Mouse (Mus musculus) kidney, postnatal 0 days (tissue): ENCODE measurements around the gene Gm17359. TPM values are rescaled to one million over a fixed set of nuclear protein-coding genes. Genes with fewer than 3 reads are reported as not detected.

Experiments used
- ATAC-seq: fragments of 200-750 bp; cut with Nextera tagmentation; replicated peaks from 2 replicates; pipeline ENCODE4 v1.8.0; 2017; ENCODE audit warnings: low read depth, moderate number of reproducible peaks, moderate TSS enrichment, moderate library complexity; ENCODE audit not compliant: low FRiP score
- DNase-seq: peaks from one replicate; pipeline ENCODE4 v3.0.0-alpha.2; 2016; ENCODE audit warnings: low spot score
- H3K27ac ChIP-seq: fragments of 300-500 bp; sonication (generic); 2 replicates; pipeline ENCODE4 v1.5.1; 2014; ENCODE audit warnings: mild to moderate bottlenecking
- H3K27me3 ChIP-seq: fragments of 300-500 bp; sonication (generic); 2 replicates; pipeline ENCODE4 v1.6.1; 2014; ENCODE audit warnings: low read length, mixed read lengths; ENCODE audit not compliant: insufficient read depth
- H3K36me3 ChIP-seq: fragments of 300-500 bp; sonication (generic); 2 replicates; pipeline ENCODE4 v1.6.1; 2014; ENCODE audit warnings: low read length, mixed read lengths; ENCODE audit not compliant: insufficient read depth
- H3K4me1 ChIP-seq: fragments of 300-500 bp; sonication (generic); replicated peaks from 2 replicates; pipeline ENCODE4 v1.6.1; 2014; ENCODE audit warnings: antibody characterized with exemption, low read length, mixed read lengths; ENCODE audit not compliant: insufficient read depth
- H3K4me2 ChIP-seq: fragments of 300-500 bp; sonication (generic); 2 replicates; pipeline ENCODE4 v1.6.1; 2014; ENCODE audit warnings: mild to moderate bottlenecking, low read length, moderate library complexity, mixed read lengths
- H3K4me3 ChIP-seq: fragments of 300-500 bp; sonication (generic); replicated peaks from 2 replicates; pipeline ENCODE4 v1.5.1; 2014; ENCODE audit warnings: low read depth, low read length
- H3K9ac ChIP-seq: fragments of 300-500 bp; sonication (generic); 2 replicates; pipeline ENCODE4 v1.6.1; 2014; ENCODE audit warnings: low read depth, low read length
- H3K9me3 ChIP-seq: fragments of 300-500 bp; sonication (generic); replicated peaks from 2 replicates; pipeline ENCODE4 v1.6.1; 2016; ENCODE audit warnings: low read length, inconsistent platforms, mixed read lengths
- CTCF ChIP-seq: IDR thresholded peaks from 2 replicates; pipeline ENCODE4 v1.5.1; 2016; ENCODE audit warnings: antibody characterized with exemption, low read depth, mild to moderate bottlenecking, moderate library complexity
- WGBS: fragments of 180-500 bp; shearing (Covaris S2); extraction: QIAGEN DNeasy Blood & Tissue Kit; methylation state at CpG from one replicate; pipeline ENCODE4 v1.1.7; 2014; 5-methylcytosine and 5-hydroxymethylcytosine counted together
- polyA plus RNA-seq: library from polyadenylated mRNA; unstranded; fragments of >200 nt; fragmentation: Nextera tagmentation; extraction: Ambion mirVana; gene quantifications from 2 replicates; pipeline ENCODE4 v1.2.1, GENCODE M21; 2015

Gene Gm17359
- polyA plus RNA-seq, 1 experiment from 2014 or later: not detected

GRCm38 (mm10) chr3:79381398-79381797 lies 44.9 kb downstream of the Gm17359 start:
- H3K36me3 ChIP-seq: no peaks in the 10 kb centered on the region
- DNase-seq (peak; percentile 76), ATAC-seq (no peak)
- no peak overlapping the region for H3K9ac ChIP-seq
- H3K27ac ChIP-seq: no peak overlapping the region
- H3K4me2 ChIP-seq: no peak overlapping the region
- H3K27me3 ChIP-seq: no peaks in the 10 kb centered on the region
- TF ChIP-seq CTCF: no peak
- WGBS: 33% methylated on average over 4 of the region's 4 CpGs
- H3K4me1 ChIP-seq: no peaks in the 10 kb centered on the region
- no peak overlapping the region for H3K4me3 ChIP-seq
- H3K9me3 ChIP-seq: no peaks in the 10 kb centered on the region

- Histone ChIP-seq H3K36me3 (no peaks in the 10 kb centered on the region), H3K4me3 (no peak overlapping the region), H3K4me1 (no peaks in the 10 kb centered on the region), H3K27ac (no peak overlapping the region), H3K9ac (no peak overlapping the region), H3K4me2 (no peak overlapping the region), H3K9me3 (no peaks in the 10 kb centered on the region), H3K27me3 (no peaks in the 10 kb centered on the region)
- ATAC-seq (no peak), DNase-seq (no peak)
- no peak for TF ChIP-seq CTCF
- 37% methylated on average over 8 of the region's 8 CpGs for WGBS
Observed at GRCm38 (mm10) chr3:79385434-79386029, 49.1 kb downstream of the Gm17359 start.

- no peak for TF ChIP-seq CTCF
- 43% methylated on average over 4 of the region's 4 CpGs for WGBS
- Histone ChIP-seq H3K9ac (no peak overlapping the region), H3K4me3 (no peak overlapping the region), H3K4me2 (no peak overlapping the region), H3K36me3 (no peaks in the 10 kb centered on the region), H3K4me1 (no peaks in the 10 kb centered on the region), H3K27ac (no peak overlapping the region), H3K9me3 (no peaks in the 10 kb centered on the region), H3K27me3 (no peaks in the 10 kb centered on the region)
- ATAC-seq: no peak
- DNase-seq: no peak
Observed at GRCm38 (mm10) chr3:79389081-79389480, 52.6 kb downstream of the Gm17359 start.

- Histone ChIP-seq H3K36me3 (no peaks in the 10 kb centered on the region), H3K4me2 (no peak overlapping the region), H3K27ac (no peak overlapping the region), H3K4me1 (no peaks in the 10 kb centered on the region), H3K9me3 (no peaks in the 10 kb centered on the region), H3K27me3 (no peaks in the 10 kb centered on the region), H3K9ac (no peak overlapping the region), H3K4me3 (no peak overlapping the region)
- TF ChIP-seq CTCF: no peak
- DNase-seq (no peak), ATAC-seq (no peak)
- 63% methylated on average over 4 of the region's 4 CpGs for WGBS
Observed at GRCm38 (mm10) chr3:79400552-79400951, 64.1 kb downstream of the Gm17359 start.

- Histone ChIP-seq H3K27me3 (no peaks in the 10 kb centered on the region), H3K27ac (no peak overlapping the region), H3K4me1 (no peaks in the 10 kb centered on the region), H3K9me3 (no peaks in the 10 kb centered on the region), H3K9ac (no peak overlapping the region), H3K4me3 (no peak overlapping the region), H3K36me3 (no peaks in the 10 kb centered on the region), H3K4me2 (no peak overlapping the region)
- ATAC-seq: no peak
- no peak for TF ChIP-seq CTCF
- DNase-seq: no peak
- 89% methylated on average over 8 of the region's 8 CpGs for WGBS
Observed at GRCm38 (mm10) chr3:79402056-79402455, 65.6 kb downstream of the Gm17359 start.

GRCm38 (mm10) chr3:79408546-79408945 lies 72.1 kb downstream of the Gm17359 start:
- WGBS: 35% methylated on average over 4 of the region's 4 CpGs

More at GRCm38 (mm10) chr3:79408546-79408945, 72.1 kb downstream of the Gm17359 start:
- DNase-seq: peak; percentile 74
- Histone ChIP-seq H3K4me3 (no peak overlapping the region), H3K4me2 (no peak overlapping the region), H3K27me3 (no peaks in the 10 kb centered on the region), H3K36me3 (no peaks in the 10 kb centered on the region), H3K9me3 (no peaks in the 10 kb centered on the region), H3K27ac (no peak overlapping the region), H3K9ac (no peak overlapping the region), H3K4me1 (no peaks in the 10 kb centered on the region)
- TF ChIP-seq CTCF: no peak
- no peak for ATAC-seq
